Mouse (Mus musculus): ENCODE data around the gene Slco6d1. TPM values are rescaled to one million over a fixed set of nuclear protein-coding genes. Genes with fewer than 3 reads are reported as not detected.
"Not testable (repeated sequence)": the region's sequence is repeated elsewhere in the genome, so short reads cannot be mapped to it uniquely, and the experiment has no call there.

Gene Slco6d1
- total RNA-seq (2021), result not detected
- long read RNA-seq, experiment 1, result 0 reads
- long read RNA-seq, experiment 2, result 0 reads

DNA sequence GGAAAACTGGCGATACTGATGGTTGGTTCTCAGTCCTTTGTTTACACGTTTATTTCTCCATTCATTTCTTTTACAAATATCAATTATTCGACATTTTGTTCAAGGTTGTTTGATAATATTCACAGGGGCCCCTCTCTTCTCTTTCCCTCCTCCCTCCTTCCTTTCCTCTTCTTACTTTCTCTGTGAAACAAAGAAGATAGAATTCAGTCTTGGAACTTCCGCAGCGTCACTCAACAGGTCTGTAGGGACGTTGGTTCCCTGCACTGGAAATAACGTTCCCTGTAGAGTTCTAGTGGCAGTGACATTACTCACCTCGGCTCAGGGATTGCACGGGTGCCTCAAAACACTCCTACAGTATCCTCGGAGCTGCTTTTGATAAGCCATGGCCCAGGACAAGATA is at the start of gene Slco6d1:
Gene Slco6d1, plus strand, starts transcription at position 301 of the 400 bp plus-strand sequence.
- DNase-seq (ENCODE audit: low spot score in 2 of 2), result no peak

GRCm38 (mm10) chr1:98392001-98392400 is 28.9 kb upstream of the Slco6d1 start:
- no peak for DNase-seq (ENCODE audit: low spot score in 2 of 2)

- DNase-seq (ENCODE audit: low spot score in 2 of 2), result no peak
Observed at GRCm38 (mm10) chr1:98447929-98448328, 27.0 kb downstream of the Slco6d1 start.

GRCm38 (mm10) chr1:98459224-98459623 is 38.3 kb downstream of the Slco6d1 start:
- DNase-seq (ENCODE audit: low spot score in 2 of 2), result not testable (repeated sequence)

DNA sequence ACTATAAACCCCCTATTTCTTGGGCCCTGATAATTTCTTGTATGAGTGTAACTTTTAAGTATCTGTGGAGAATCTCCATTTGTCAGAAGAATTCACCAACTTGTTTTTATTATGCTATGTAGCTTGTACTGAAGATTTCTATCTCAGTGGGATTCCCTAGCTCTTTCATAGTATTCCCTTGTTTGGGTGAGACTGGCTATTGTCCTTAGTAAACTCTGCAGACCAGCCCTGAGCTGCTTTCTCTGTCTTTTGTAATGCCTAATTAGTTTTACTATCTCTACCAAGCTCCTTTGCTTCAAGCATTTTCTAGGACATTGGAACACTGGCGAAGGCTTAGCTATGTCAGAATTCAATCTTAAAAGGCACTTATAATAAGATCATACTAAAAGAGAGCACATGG is 55.5 kb downstream of the Slco6d1 start:
- not testable (repeated sequence) for DNase-seq (ENCODE audit: low spot score in 2 of 2)

DNA sequence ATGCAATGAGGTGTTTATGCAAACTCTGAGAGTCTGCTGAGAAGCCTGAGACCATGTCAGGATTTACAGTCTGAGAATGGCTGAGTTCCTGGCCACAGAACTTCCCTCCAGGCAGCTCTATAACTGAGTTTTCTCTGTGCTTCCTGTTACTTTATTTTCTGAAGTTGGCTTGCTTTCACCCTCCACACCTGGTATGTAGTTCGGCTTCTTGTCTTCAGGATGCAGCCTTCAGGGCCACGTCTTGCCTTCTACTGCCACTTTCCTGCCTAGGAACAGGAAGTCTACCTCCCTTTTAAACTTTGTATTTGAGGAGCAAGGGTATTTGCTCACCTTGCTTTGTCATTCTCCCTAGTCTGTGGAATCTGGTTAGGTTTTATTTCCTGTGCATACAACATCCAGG is 58.3 kb downstream of the Slco6d1 start:
- no peak for DNase-seq (ENCODE audit: low spot score in 2 of 2)

DNA sequence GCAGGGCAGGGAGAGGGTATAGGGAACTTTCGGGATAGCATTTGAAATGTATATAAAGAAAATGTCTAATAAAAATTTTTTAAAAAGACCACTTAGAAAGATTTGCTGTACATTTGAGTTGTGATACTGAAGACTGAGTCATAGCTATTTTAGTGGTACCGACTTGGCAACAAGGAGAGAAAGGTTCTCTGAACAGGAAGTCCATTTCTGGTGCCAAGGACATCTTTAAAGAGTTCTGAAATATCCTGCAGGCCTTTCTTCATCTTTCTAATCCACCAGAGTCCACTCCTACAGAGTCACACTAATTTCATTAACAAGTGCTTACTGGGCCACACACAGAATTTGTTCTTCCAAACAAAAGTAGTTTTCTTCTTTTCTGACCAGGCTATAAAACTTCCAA is 85.1 kb downstream of the Slco6d1 start:
- DNase-seq (ENCODE audit: low spot score in 2 of 2), result no peak

GRCm38 (mm10) chr1:98522977-98523376 is 102.1 kb downstream of the Slco6d1 start:
- DNase-seq (ENCODE audit: low spot score in 2 of 2), result no peak

DNA sequence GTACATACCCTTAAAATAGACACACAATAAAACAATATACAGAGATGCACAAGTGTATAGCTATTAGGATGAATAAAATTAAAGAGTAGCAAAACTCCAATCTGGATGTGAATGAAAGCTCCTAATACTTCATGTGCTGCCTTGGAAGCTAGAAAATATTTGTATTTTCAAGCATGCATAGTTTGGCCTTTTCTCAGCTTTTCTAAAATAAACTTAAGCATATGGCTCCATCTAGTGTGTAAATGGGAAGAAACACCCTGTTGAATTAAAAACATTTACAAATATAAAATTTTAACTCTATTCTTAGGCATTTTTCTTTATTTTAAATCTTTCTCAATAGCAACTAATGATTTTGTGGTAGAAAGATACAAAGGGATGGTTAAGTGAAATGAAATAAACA is 102.6 kb downstream of the Slco6d1 start:
- no peak for DNase-seq (ENCODE audit: low spot score in 2 of 2)

DNA sequence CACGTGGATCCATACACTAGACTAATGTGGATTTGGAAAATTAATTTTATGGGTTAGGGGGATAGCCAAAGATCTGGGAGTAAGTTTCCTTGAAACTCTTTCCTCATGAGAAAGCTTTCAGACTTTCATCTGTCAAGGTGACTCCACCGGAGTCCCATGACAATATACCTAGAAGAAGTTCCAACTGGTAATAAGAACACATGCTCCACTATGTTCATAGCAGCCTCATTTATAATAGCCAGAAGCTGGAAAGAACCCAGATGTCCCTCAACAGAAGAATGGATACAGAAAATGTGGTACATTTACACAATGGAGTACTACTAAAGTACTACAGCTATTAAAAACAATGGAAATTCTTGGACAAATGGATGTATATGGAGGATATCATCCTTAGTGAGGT is 107.4 kb downstream of the Slco6d1 start:
- not testable (repeated sequence) for DNase-seq (ENCODE audit: low spot score in 2 of 2)

DNA sequence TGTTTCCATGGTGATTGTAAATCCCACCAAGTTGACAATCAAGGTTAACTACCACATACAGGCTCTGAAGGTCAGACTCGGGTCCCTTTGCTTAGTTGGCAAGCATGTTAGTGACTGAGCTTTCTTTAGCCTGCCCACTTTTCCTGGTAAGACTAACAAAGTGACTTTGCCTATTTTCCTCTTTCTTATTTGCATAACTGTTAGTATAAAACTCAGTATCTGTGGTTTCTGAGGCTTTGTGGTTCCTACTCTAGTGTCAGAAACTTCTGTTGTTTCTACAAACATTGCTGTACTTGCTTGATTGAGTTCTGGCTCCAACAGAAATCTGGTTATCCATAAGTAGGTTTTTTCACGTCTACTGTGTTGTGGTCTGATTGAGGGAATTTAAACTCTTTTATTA is 124.4 kb downstream of the Slco6d1 start:
- no peak for DNase-seq (ENCODE audit: low spot score in 2 of 2)

- DNase-seq (ENCODE audit: low spot score in 2 of 2), result no peak
Observed at GRCm38 (mm10) chr1:98554388-98554787, 133.5 kb downstream of the Slco6d1 start.

DNA sequence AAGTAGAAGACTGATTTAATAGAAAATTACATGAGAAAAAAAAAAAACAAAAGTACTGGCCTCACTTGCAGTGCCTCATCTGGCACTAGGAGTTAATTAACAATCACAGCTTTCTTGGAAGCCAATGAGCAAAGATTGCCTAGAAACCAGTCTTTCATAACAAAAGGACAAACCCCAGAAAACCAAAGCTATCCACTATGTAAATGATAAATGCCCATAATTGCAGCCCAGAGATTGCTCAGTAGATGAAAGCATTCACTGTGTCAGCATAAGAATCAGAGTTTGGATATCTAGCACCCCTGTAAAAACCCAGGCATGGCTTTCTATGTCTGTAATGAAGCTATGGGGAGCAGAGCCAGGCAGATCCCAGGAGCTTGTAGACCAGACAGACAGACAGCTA is 144.8 kb downstream of the Slco6d1 start:
- no peak for DNase-seq (ENCODE audit: low spot score in 2 of 2)

Small RNAs within 50 kb of the gene (microRNA-seq; reads per million reads assigned to microRNA genes)
- 0 reads per million in 2 experiments for gene Gm26134 (ENCODE audit: borderline number of aligned reads in 2 of 2)
